In the genomic region with DNA sequence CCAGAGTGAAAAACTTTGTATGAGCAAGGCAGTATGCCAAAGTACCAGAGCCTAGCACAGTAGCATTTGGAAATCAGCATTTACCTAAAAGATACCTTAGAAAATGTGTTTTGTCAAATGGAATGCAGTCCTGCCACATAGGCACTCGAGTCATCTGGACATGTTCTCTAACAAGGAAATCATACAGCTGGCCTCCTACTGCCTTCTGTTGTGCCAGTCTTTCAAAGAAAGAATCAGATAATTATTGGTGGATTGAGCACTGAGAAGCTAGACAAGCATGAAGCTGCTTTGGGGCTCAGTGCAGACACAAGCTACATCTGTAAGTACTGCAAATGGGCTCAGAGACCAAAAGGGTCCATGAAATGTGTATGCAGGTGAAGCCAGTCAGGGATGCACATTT, we compare ENCODE assay signal across 28 mouse cellular contexts.
"Had no signal": no experiment of that assay in that cellular context is flagged by ENCODE, and none has a peak within 500 bp of the region (broad histone marks: within the 10 kb centered on the region; RNA-seq: fewer than 3 reads in every experiment).

No protein-coding gene starts in this region.

- H3K27me3 ChIP-seq: heart, embryonic 12.5 days; hindbrain, embryonic 12.5 days; intestine, embryonic 15.5 days; kidney, embryonic 15.5 days; limb, embryonic 13.5 days; limb, embryonic 15.5 days; liver, embryonic 12.5 days had no signal

- H3K4me1 ChIP-seq: heart, embryonic 10.5 days; heart, embryonic 12.5 days; hindbrain, embryonic 10.5 days; hindbrain, embryonic 12.5 days; intestine, embryonic 15.5 days; kidney, embryonic 15.5 days; limb, embryonic 15.5 days; liver, embryonic 12.5 days had no signal

- ATAC-seq: forebrain, embryonic 16.5 days; hindbrain, embryonic 16.5 days; inflammation-experienced regulatory T-cells, adult 6 months; intestine, embryonic 15.5 days; liver, embryonic 12.5 days had no signal

- H3K9ac ChIP-seq: heart, embryonic 12.5 days; hindbrain, embryonic 12.5 days; hindbrain, embryonic 14.5 days; intestine, embryonic 15.5 days; kidney, embryonic 15.5 days; limb, embryonic 13.5 days; limb, embryonic 15.5 days; liver, embryonic 12.5 days; liver, embryonic 14.5 days had no signal

- H3K9me3 ChIP-seq: heart, embryonic 10.5 days; heart, embryonic 12.5 days; hindbrain, embryonic 10.5 days; hindbrain, embryonic 12.5 days; intestine, embryonic 15.5 days; kidney, embryonic 15.5 days; limb, embryonic 13.5 days; limb, embryonic 15.5 days; liver, embryonic 12.5 days had no signal

- H3K36me3 ChIP-seq: heart, embryonic 10.5 days; heart, embryonic 12.5 days; hindbrain, embryonic 10.5 days; hindbrain, embryonic 12.5 days; intestine, embryonic 15.5 days; kidney, embryonic 15.5 days; limb, embryonic 13.5 days; limb, embryonic 15.5 days; liver, embryonic 12.5 days had no signal

- H3K27ac ChIP-seq: gastrocnemius, adult 2 months; heart, embryonic 10.5 days; hindbrain, embryonic 10.5 days; hindbrain, embryonic 12.5 days; hindbrain, embryonic 14.5 days; intestine, embryonic 15.5 days; kidney, embryonic 15.5 days; kidney, postnatal 0 days; limb, embryonic 13.5 days; limb, embryonic 15.5 days; liver, embryonic 12.5 days; liver, embryonic 14.5 days had no signal

- H3K4me3 ChIP-seq: gastrocnemius, adult 2 months; heart, embryonic 10.5 days; heart, embryonic 12.5 days; hindbrain, embryonic 10.5 days; hindbrain, embryonic 12.5 days; intestine, embryonic 15.5 days; kidney, embryonic 15.5 days; limb, embryonic 13.5 days; limb, embryonic 15.5 days; liver, embryonic 12.5 days had no signal

- DNase-seq: gastrocnemius, adult 2 months; gastrocnemius, postnatal 10 days; gastrocnemius, postnatal 25 days; heart, adult 18-20 months; heart, postnatal 10 days; heart, postnatal 4 days; kidney, adult 11 months; kidney, adult 2 months; kidney, adult 9 months; kidney, postnatal 14 days; kidney, postnatal 36 days; left cerebral cortex, postnatal 4 days; lung, adult 18-20 months had no signal

- H3K4me2 ChIP-seq: heart, embryonic 12.5 days; hindbrain, embryonic 12.5 days; hindbrain, embryonic 14.5 days; intestine, embryonic 15.5 days; kidney, embryonic 15.5 days; limb, embryonic 13.5 days; limb, embryonic 15.5 days; liver, embryonic 12.5 days had no signal
